Mouse (Mus musculus): Measurements from ENCODE around the gene Wnt4. TPM values are rescaled to one million over a fixed set of nuclear protein-coding genes. Genes with fewer than 3 reads are reported as not detected.

The Wnt4 gene
- polyA plus RNA-seq, 1 experiment from 2014 or later: 1.5 TPM

GRCm38 (mm10) chr4:137261826-137262225 is 15.5 kb upstream of the Wnt4 start:
- Histone ChIP-seq H3K9ac (no peak overlapping the region), H3K9me3 (no peaks in the 10 kb centered on the region), H3K4me2 (no peak overlapping the region), H3K27me3 (no peaks in the 10 kb centered on the region), H3K36me3 (no peaks in the 10 kb centered on the region), H3K4me1 (replicated peaks) (peaks cover 7% of the 10 kb centered on the region; the same call in 1 of the 2 replicates), H3K4me3 (no peak overlapping the region), H3K27ac (no peak overlapping the region)
- ATAC-seq (ENCODE audit: low FRiP score): no peak
- WGBS: 85% methylated on average over 6 of the region's 6 CpGs

GRCm38 (mm10) chr4:137264066-137264465 is 13.2 kb upstream of the Wnt4 start:
- H3K9ac ChIP-seq: no peak overlapping the region
- H3K36me3 ChIP-seq: no peaks in the 10 kb centered on the region
- H3K27ac ChIP-seq: no peak overlapping the region
- 0 out of 2 replicates have a peak, but pooled peaks cover 6% of the 10 kb centered on the region for H3K27me3 ChIP-seq
- no peaks in the 10 kb centered on the region for H3K9me3 ChIP-seq
- WGBS: 78% methylated on average over 13 of the region's 13 CpGs
- H3K4me2 ChIP-seq: no peak overlapping the region
- H3K4me3 ChIP-seq: no peak overlapping the region
- peaks cover 7% of the 10 kb centered on the region; the same call in 1 of the 2 replicates for H3K4me1 ChIP-seq (replicated peaks)
- no peak for ATAC-seq (ENCODE audit: low FRiP score)

GRCm38 (mm10) chr4:137265116-137265515 is 12.2 kb upstream of the Wnt4 start:
- Histone ChIP-seq H3K4me3 (no peak overlapping the region), H3K9me3 (no peaks in the 10 kb centered on the region), H3K4me1 (replicated peaks) (peaks cover 7% of the 10 kb centered on the region; the same call in 1 of the 2 replicates), H3K9ac (no peak overlapping the region), H3K36me3 (no peaks in the 10 kb centered on the region), H3K27ac (no peak overlapping the region), H3K4me2 (no peak overlapping the region), H3K27me3 (0 out of 2 replicates have a peak, but pooled peaks cover 6% of the 10 kb centered on the region)
- ATAC-seq (ENCODE audit: low FRiP score): no peak
- 82% methylated on average over 5 of the region's 5 CpGs for WGBS

GRCm38 (mm10) chr4:137268541-137268940 is 8.7 kb upstream of the Wnt4 start:
- no peak overlapping the region for H3K4me2 ChIP-seq
- H3K9me3 ChIP-seq: no peaks in the 10 kb centered on the region
- no peak overlapping the region for H3K9ac ChIP-seq
- H3K27ac ChIP-seq: no peak overlapping the region
- ATAC-seq (ENCODE audit: low FRiP score): no peak
- 89% methylated on average over 8 of the region's 8 CpGs for WGBS
- 0 out of 2 replicates have a peak, but pooled peaks cover 11% of the 10 kb centered on the region for H3K27me3 ChIP-seq
- H3K36me3 ChIP-seq: no peaks in the 10 kb centered on the region
- H3K4me1 ChIP-seq (replicated peaks): peaks cover 7% of the 10 kb centered on the region; the same call in 1 of the 2 replicates
- no peak overlapping the region for H3K4me3 ChIP-seq

- no peaks in the 10 kb centered on the region for H3K9me3 ChIP-seq
Measured at GRCm38 (mm10) chr4:137271856-137272255, 5.4 kb upstream of the Wnt4 start.

GRCm38 (mm10) chr4:137274304-137274703 is 3.0 kb upstream of the Wnt4 start:
- no peak for ATAC-seq (ENCODE audit: low FRiP score)
- no peaks in the 10 kb centered on the region for H3K36me3 ChIP-seq
- no peak overlapping the region for H3K27ac ChIP-seq
- H3K4me1 ChIP-seq (replicated peaks): peaks cover 33% of the 10 kb centered on the region
- peaks cover 59% of the 10 kb centered on the region for H3K27me3 ChIP-seq
- no peak overlapping the region for H3K4me2 ChIP-seq
- 8% methylated on average over 6 of the region's 6 CpGs for WGBS
- no peak overlapping the region for H3K4me3 ChIP-seq
- no peak overlapping the region for H3K9ac ChIP-seq
- H3K9me3 ChIP-seq: no peaks in the 10 kb centered on the region

More at GRCm38 (mm10) chr4:137271856-137272255, 5.4 kb upstream of the Wnt4 start:
- no peak overlapping the region for H3K4me3 ChIP-seq
- WGBS: 88% methylated on average over 8 of the region's 8 CpGs
- no peak overlapping the region for H3K9ac ChIP-seq
- H3K4me1 ChIP-seq (replicated peaks): peaks cover 9% of the 10 kb centered on the region
- H3K27ac ChIP-seq: no peak overlapping the region
- peaks cover 40% of the 10 kb centered on the region for H3K27me3 ChIP-seq
- no peaks in the 10 kb centered on the region for H3K36me3 ChIP-seq
- H3K4me2 ChIP-seq: no peak overlapping the region
- no peak for ATAC-seq (ENCODE audit: low FRiP score)

- ATAC-seq (ENCODE audit: low FRiP score): no peak
- peak overlapping the region; percentile 56 for H3K4me3 ChIP-seq
- H3K4me1 ChIP-seq (replicated peaks): peaks cover 37% of the 10 kb centered on the region
- no peaks in the 10 kb centered on the region for H3K9me3 ChIP-seq
- 2% methylated on average over 43 of the region's 46 CpGs for WGBS
- H3K4me2 ChIP-seq: peak overlapping the region; percentile 93
- peak overlapping the region; percentile 74 for H3K9ac ChIP-seq
- peaks cover 76% of the 10 kb centered on the region for H3K27me3 ChIP-seq
- H3K27ac ChIP-seq: no peak overlapping the region
- H3K36me3 ChIP-seq: no peaks in the 10 kb centered on the region
Measured at GRCm38 (mm10) chr4:137276443-137277165, 685 bp upstream of the Wnt4 start.

GRCm38 (mm10) chr4:137277600-137278143 is 383 bp downstream of the Wnt4 start:
- Histone ChIP-seq H3K4me2 (peak overlapping the region; percentile 93), H3K9ac (peak overlapping the region; percentile 74), H3K27ac (no peak overlapping the region), H3K36me3 (no peaks in the 10 kb centered on the region), H3K4me1 (replicated peaks) (peaks cover 41% of the 10 kb centered on the region), H3K27me3 (peaks cover 87% of the 10 kb centered on the region), H3K4me3 (peak overlapping the region; percentile 56), H3K9me3 (no peaks in the 10 kb centered on the region)
- WGBS: under 1% methylated on average over 63 of the region's 71 CpGs
- ATAC-seq (ENCODE audit: low FRiP score): no peak

- Histone ChIP-seq H3K27ac (peak overlapping the region; percentile 31; the same call in 1 of the 2 replicates), H3K27me3 (peaks cover 93% of the 10 kb centered on the region), H3K4me1 (replicated peaks) (peaks cover 48% of the 10 kb centered on the region), H3K9ac (peak overlapping the region; percentile 74), H3K4me2 (peak overlapping the region; percentile 93), H3K9me3 (no peaks in the 10 kb centered on the region), H3K36me3 (no peaks in the 10 kb centered on the region), H3K4me3 (peak overlapping the region; percentile 56)
- WGBS: under 1% methylated on average over 22 of the region's 22 CpGs
- ATAC-seq (ENCODE audit: low FRiP score): no peak
Measured at GRCm38 (mm10) chr4:137278144-137279040, 1.1 kb downstream of the Wnt4 start.

GRCm38 (mm10) chr4:137279346-137279745 is 2.1 kb downstream of the Wnt4 start:
- H3K4me3 ChIP-seq: no peak overlapping the region
- H3K27me3 ChIP-seq: peaks cover 95% of the 10 kb centered on the region
- H3K36me3 ChIP-seq: no peaks in the 10 kb centered on the region
- H3K9ac ChIP-seq: no peak overlapping the region
- ATAC-seq (ENCODE audit: low FRiP score): no peak
- peaks cover 43% of the 10 kb centered on the region for H3K4me1 ChIP-seq (replicated peaks)
- 19% methylated on average over 5 of the region's 5 CpGs for WGBS
- no peaks in the 10 kb centered on the region for H3K9me3 ChIP-seq
- no peak overlapping the region for H3K27ac ChIP-seq
- 0 out of 2 replicates have a peak overlapping the region, but pooled peaks have one; percentile 93 for H3K4me2 ChIP-seq

- Histone ChIP-seq H3K9ac (no peak overlapping the region), H3K4me2 (no peak overlapping the region), H3K27me3 (peaks cover 84% of the 10 kb centered on the region), H3K27ac (no peak overlapping the region), H3K36me3 (no peaks in the 10 kb centered on the region), H3K9me3 (no peaks in the 10 kb centered on the region), H3K4me3 (no peak overlapping the region), H3K4me1 (replicated peaks) (peaks cover 42% of the 10 kb centered on the region)
- 75% methylated on average over 3 of the region's 3 CpGs for WGBS
- ATAC-seq (ENCODE audit: low FRiP score): no peak
Measured at GRCm38 (mm10) chr4:137281273-137281672, 4.0 kb downstream of the Wnt4 start.

GRCm38 (mm10) chr4:137282122-137282521 is 4.8 kb downstream of the Wnt4 start:
- Histone ChIP-seq H3K4me2 (no peak overlapping the region), H3K27ac (no peak overlapping the region), H3K4me1 (replicated peaks) (peaks cover 36% of the 10 kb centered on the region), H3K9me3 (no peaks in the 10 kb centered on the region), H3K36me3 (no peaks in the 10 kb centered on the region), H3K9ac (no peak overlapping the region), H3K4me3 (no peak overlapping the region), H3K27me3 (peaks cover 76% of the 10 kb centered on the region)
- no peak for ATAC-seq (ENCODE audit: low FRiP score)
- 85% methylated on average over 5 of the region's 5 CpGs for WGBS
